Mouse (Mus musculus) liver, adult 2 months (tissue): Measurements from ENCODE around the gene Cntn1.

Source experiments
- CTCF ChIP-seq: fragments of 200-500 bp; IDR thresholded peaks from 2 replicates; pipeline ENCODE4 v1.5.1; 2011; ENCODE audit warnings: low read depth, low read length, control low read depth
- POLR2A ChIP-seq: fragments of 200-500 bp; IDR thresholded peaks from 2 replicates; pipeline ENCODE4 v1.6.1; 2011; ENCODE audit warnings: low read length, control low read depth; ENCODE audit not compliant: insufficient read depth; ENCODE audit errors: extremely low read depth

DNA sequence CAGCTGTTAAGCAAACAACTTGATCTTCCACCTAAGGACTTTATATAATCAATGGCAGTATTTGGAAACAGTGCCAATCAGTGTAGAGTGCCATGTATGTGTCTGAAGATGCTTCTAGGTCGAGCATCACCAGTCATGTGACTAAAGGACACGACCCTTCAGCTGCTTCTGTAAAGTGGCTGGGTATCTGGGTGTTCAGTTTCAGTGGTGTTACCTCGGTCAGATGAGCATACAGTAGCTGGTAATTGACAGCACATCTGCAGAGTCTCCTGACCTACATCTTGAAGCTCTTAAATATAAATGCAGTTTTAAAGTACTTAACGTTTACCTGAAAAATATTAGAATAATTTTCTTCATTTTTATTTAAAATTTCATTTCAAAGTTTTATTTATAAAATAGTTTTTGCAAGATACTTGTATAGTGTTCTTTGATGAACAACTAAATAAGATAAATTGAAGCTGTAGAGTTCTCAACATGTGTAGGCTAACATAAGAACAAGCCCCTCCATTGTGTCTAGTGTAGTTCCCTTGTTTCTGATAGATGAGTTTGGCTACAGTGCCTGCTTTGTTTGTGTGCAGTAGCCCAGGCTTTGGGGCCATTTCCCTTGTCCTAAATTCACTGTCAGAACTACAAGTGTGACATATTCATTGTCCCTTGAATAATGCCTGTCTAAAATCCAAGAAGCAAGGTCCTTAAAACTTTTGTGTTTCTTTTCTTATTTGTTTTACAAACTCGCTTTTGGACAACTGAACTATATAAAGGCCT is 48.6 kb downstream of the Cntn1 start:
- TF ChIP-seq CTCF (no peak), POLR2A (no peak)
